Mouse (Mus musculus) neural tube, embryonic 12.5 days (tissue): Measurements from ENCODE around the gene Armc3. TPM values are rescaled to one million over a fixed set of nuclear protein-coding genes. Genes with fewer than 3 reads are reported as not detected.

Experiments
- ATAC-seq: fragments of 200-750 bp; cut with Nextera tagmentation; 2 replicates; pipeline ENCODE4 v1.8.0; 2017; ENCODE audit warnings: low read depth, mild to moderate bottlenecking, moderate TSS enrichment, moderate library complexity; ENCODE audit not compliant: low FRiP score
- H3K27ac ChIP-seq: fragments of 300-500 bp; sonication (generic); 2 replicates; pipeline ENCODE4 v1.5.1; 2016
- H3K27me3 ChIP-seq: fragments of 300-500 bp; sonication (generic); replicated peaks from 2 replicates; pipeline ENCODE4 v1.6.1; 2016; ENCODE audit warnings: mild to moderate bottlenecking
- H3K36me3 ChIP-seq: fragments of 300-500 bp; sonication (generic); 2 replicates; pipeline ENCODE4 v1.6.1; 2016; ENCODE audit warnings: mild to moderate bottlenecking
- H3K4me1 ChIP-seq: fragments of 300-500 bp; sonication (generic); 2 replicates; pipeline ENCODE4 v1.6.1; 2016
- H3K4me2 ChIP-seq: fragments of 300-500 bp; sonication (generic); replicated peaks from 2 replicates; pipeline ENCODE4 v1.6.1; 2016; ENCODE audit warnings: mild to moderate bottlenecking
- H3K4me3 ChIP-seq: fragments of 300-500 bp; sonication (generic); 2 replicates; pipeline ENCODE4 v1.5.1; 2016
- H3K9ac ChIP-seq: fragments of 300-500 bp; sonication (generic); 2 replicates; pipeline ENCODE4 v1.6.1; 2016; ENCODE audit warnings: mild to moderate bottlenecking
- H3K9me3 ChIP-seq: fragments of 300-500 bp; sonication (generic); 2 replicates; pipeline ENCODE4 v1.6.1; 2016; ENCODE audit warnings: mild to moderate bottlenecking
- WGBS: fragments of 180-500 bp; shearing (Covaris S2); methylation state at CpG from one replicate; pipeline ENCODE4 v1.1.7; 2016; 5-methylcytosine and 5-hydroxymethylcytosine counted together
- polyA plus RNA-seq: library from polyadenylated mRNA; unstranded; fragments of >200 nt; fragmentation: Nextera tagmentation; extraction: Ambion mirVana; gene quantifications from 2 replicates; pipeline ENCODE4 v1.2.1, GENCODE M21; 2016

Gene Armc3
- polyA plus RNA-seq = 0.34 and 0.37 TPM in 2 replicates

GRCm38 (mm10) chr2:19198452-19199365, at the start of gene Armc3:
Armc3 (plus strand) TSS chr2:19199302.
- peak; percentile 100 for ATAC-seq
- Histone ChIP-seq H3K27me3 (no peaks in the 10 kb centered on the region), H3K4me2 (peak within 1 kb of the TSS; percentile 68), H3K4me3 (peak within 1 kb of the TSS; percentile 39), H3K36me3 (no peaks in the 10 kb centered on the region), H3K4me1 (peaks cover 9% of the 10 kb centered on the region), H3K27ac (no peak within 1 kb of the TSS), H3K9ac (peak within 1 kb of the TSS; percentile 57), H3K9me3 (no peaks in the 10 kb centered on the region)
- 23% methylated on average over 24 of the region's 24 CpGs for WGBS

- WGBS = 69% methylated on average over 1 of the region's 1 CpGs
- no peak overlapping the region for H3K27ac ChIP-seq
- H3K4me3 ChIP-seq = no peak overlapping the region
- no peaks in the 10 kb centered on the region for H3K36me3 ChIP-seq
- H3K9ac ChIP-seq = no peak overlapping the region
- H3K4me1 ChIP-seq = no peaks in the 10 kb centered on the region
- 0 out of 2 replicates have a peak, but pooled peaks cover 5% of the 10 kb centered on the region for H3K27me3 ChIP-seq
- H3K9me3 ChIP-seq = no peaks in the 10 kb centered on the region
- no peak for ATAC-seq
- no peak overlapping the region for H3K4me2 ChIP-seq
Measured at GRCm38 (mm10) chr2:19152687-19153086, 46.4 kb upstream of the Armc3 start.

- 69% methylated on average over 4 of the region's 4 CpGs for WGBS
- no peak overlapping the region for H3K4me3 ChIP-seq
Measured at GRCm38 (mm10) chr2:19156176-19156575, 42.9 kb upstream of the Armc3 start.

GRCm38 (mm10) chr2:19159539-19159938, 39.6 kb upstream of the Armc3 start:
- Histone ChIP-seq H3K4me3 (no peak overlapping the region), H3K27ac (no peak overlapping the region), H3K9me3 (no peaks in the 10 kb centered on the region), H3K36me3 (no peaks in the 10 kb centered on the region), H3K4me2 (no peak overlapping the region), H3K4me1 (no peaks in the 10 kb centered on the region; the same call in 1 of the 2 replicates), H3K9ac (no peak overlapping the region), H3K27me3 (no peaks in the 10 kb centered on the region)
- ATAC-seq = no peak
- 75% methylated on average over 5 of the region's 5 CpGs for WGBS

More at GRCm38 (mm10) chr2:19156176-19156575, 42.9 kb upstream of the Armc3 start:
- Histone ChIP-seq H3K9me3 (no peaks in the 10 kb centered on the region), H3K27me3 (no peaks in the 10 kb centered on the region), H3K27ac (no peak overlapping the region), H3K4me2 (no peak overlapping the region), H3K4me1 (no peaks in the 10 kb centered on the region; the same call in 1 of the 2 replicates), H3K36me3 (no peaks in the 10 kb centered on the region), H3K9ac (no peak overlapping the region)
- ATAC-seq = no peak

GRCm38 (mm10) chr2:19160368-19161114, 38.6 kb upstream of the Armc3 start:
- Histone ChIP-seq H3K27ac (no peak overlapping the region), H3K36me3 (no peaks in the 10 kb centered on the region), H3K27me3 (no peaks in the 10 kb centered on the region), H3K4me1 (no peaks in the 10 kb centered on the region; the same call in 1 of the 2 replicates), H3K4me3 (no peak overlapping the region), H3K9me3 (no peaks in the 10 kb centered on the region), H3K9ac (no peak overlapping the region), H3K4me2 (no peak overlapping the region)
- ATAC-seq = no peak
- 14% methylated on average over 8 of the region's 8 CpGs for WGBS

- H3K27ac ChIP-seq = no peak overlapping the region
- H3K36me3 ChIP-seq = no peaks in the 10 kb centered on the region
- no peaks in the 10 kb centered on the region; the same call in 1 of the 2 replicates for H3K4me1 ChIP-seq
- no peak for ATAC-seq
- 79% methylated on average over 1 of the region's 1 CpGs for WGBS
- no peaks in the 10 kb centered on the region for H3K27me3 ChIP-seq
- H3K9ac ChIP-seq = no peak overlapping the region
- no peaks in the 10 kb centered on the region for H3K9me3 ChIP-seq
- H3K4me2 ChIP-seq = no peak overlapping the region
- no peak overlapping the region for H3K4me3 ChIP-seq
Measured at GRCm38 (mm10) chr2:19164234-19164633, 34.9 kb upstream of the Armc3 start.

GRCm38 (mm10) chr2:19176827-19177236, 22.3 kb upstream of the Armc3 start:
- Histone ChIP-seq H3K9ac (no peak overlapping the region), H3K9me3 (no peaks in the 10 kb centered on the region), H3K4me3 (no peak overlapping the region), H3K36me3 (no peaks in the 10 kb centered on the region), H3K27me3 (no peaks in the 10 kb centered on the region), H3K4me2 (no peak overlapping the region), H3K4me1 (no peaks in the 10 kb centered on the region), H3K27ac (no peak overlapping the region)
- WGBS = 39% methylated on average over 1 of the region's 1 CpGs
- ATAC-seq = no peak

- ATAC-seq = no peak
- no peak overlapping the region for H3K27ac ChIP-seq
- peak overlapping the region; percentile 39 for H3K4me3 ChIP-seq
Measured at GRCm38 (mm10) chr2:19199366-19199853, 308 bp downstream of the Armc3 start.

GRCm38 (mm10) chr2:19200112-19200511, 1.0 kb downstream of the Armc3 start:
- Histone ChIP-seq H3K4me1 (peaks cover 9% of the 10 kb centered on the region), H3K27me3 (no peaks in the 10 kb centered on the region), H3K27ac (no peak overlapping the region), H3K4me2 (no peak overlapping the region), H3K36me3 (no peaks in the 10 kb centered on the region), H3K4me3 (no peak overlapping the region), H3K9ac (no peak overlapping the region), H3K9me3 (no peaks in the 10 kb centered on the region)
- 86% methylated on average over 1 of the region's 1 CpGs for WGBS
- no peak for ATAC-seq

More at GRCm38 (mm10) chr2:19199366-19199853, 308 bp downstream of the Armc3 start:
- Histone ChIP-seq H3K4me2 (peak overlapping the region; percentile 68), H3K27me3 (no peaks in the 10 kb centered on the region), H3K9ac (0 out of 2 replicates have a peak overlapping the region, but pooled peaks have one; percentile 36), H3K4me1 (peaks cover 9% of the 10 kb centered on the region), H3K36me3 (no peaks in the 10 kb centered on the region), H3K9me3 (no peaks in the 10 kb centered on the region)
- WGBS = 35% methylated on average over 13 of the region's 13 CpGs

GRCm38 (mm10) chr2:19201682-19202081, 2.6 kb downstream of the Armc3 start:
- no peak overlapping the region for H3K27ac ChIP-seq
- 80% methylated on average over 2 of the region's 2 CpGs for WGBS
- no peak for ATAC-seq

GRCm38 (mm10) chr2:19234305-19234704, 35.2 kb downstream of the Armc3 start:
- H3K4me2 ChIP-seq = no peak overlapping the region
- H3K4me1 ChIP-seq = no peaks in the 10 kb centered on the region
- H3K36me3 ChIP-seq = no peaks in the 10 kb centered on the region
- whole genome bisulfite sequencing = 84% methylated on average over 5 of the region's 5 CpGs
- no peak overlapping the region for H3K27ac ChIP-seq
- H3K4me3 ChIP-seq = no peak overlapping the region
- no peaks in the 10 kb centered on the region for H3K27me3 ChIP-seq
- no peak for ATAC-seq
- H3K9me3 ChIP-seq = no peaks in the 10 kb centered on the region
- no peak overlapping the region for H3K9ac ChIP-seq

More at GRCm38 (mm10) chr2:19201682-19202081, 2.6 kb downstream of the Armc3 start:
- Histone ChIP-seq H3K36me3 (no peaks in the 10 kb centered on the region), H3K27me3 (no peaks in the 10 kb centered on the region), H3K4me1 (peaks cover 9% of the 10 kb centered on the region), H3K4me3 (no peak overlapping the region), H3K9ac (no peak overlapping the region), H3K4me2 (no peak overlapping the region), H3K9me3 (no peaks in the 10 kb centered on the region)

GRCm38 (mm10) chr2:19235193-19235592, 36.1 kb downstream of the Armc3 start:
- no peaks in the 10 kb centered on the region for H3K36me3 ChIP-seq
- no peak for ATAC-seq

More at GRCm38 (mm10) chr2:19235193-19235592, 36.1 kb downstream of the Armc3 start:
- 94% methylated on average over 2 of the region's 2 CpGs for WGBS
- H3K27me3 ChIP-seq = no peaks in the 10 kb centered on the region
- no peak overlapping the region for H3K9ac ChIP-seq
- no peak overlapping the region for H3K4me3 ChIP-seq
- H3K4me1 ChIP-seq = no peaks in the 10 kb centered on the region
- H3K9me3 ChIP-seq = no peaks in the 10 kb centered on the region
- no peak overlapping the region for H3K27ac ChIP-seq
- H3K4me2 ChIP-seq = no peak overlapping the region
